ENCODE assay signal across 24 mouse cellular contexts in genomic region chr17:66561380-66561779, GRCm38 (mm10). TPM values are rescaled to one million over a fixed set of nuclear protein-coding genes. Genes with fewer than 3 reads are reported as not detected.
DNase-seq lines count a peak whose midpoint lies in the region; ATAC-seq and TF ChIP-seq lines count a peak whose summit lies in the region.
"Had no signal": no experiment of that assay in that cellular context is flagged by ENCODE, and none has a peak within 500 bp of the region (broad histone marks: within the 10 kb centered on the region; RNA-seq: fewer than 3 reads in every experiment).

No protein-coding gene starts in this region.

- TF ChIP-seq CTCF in heart, adult 2 months (IDR thresholded peaks at IDR 0.05): no peak
- no peak for TF ChIP-seq CTCF in intestine, postnatal 0 days (IDR thresholded peaks at IDR 0.05; ENCODE audit: low read depth)

- H3K4me2 ChIP-seq in intestine, postnatal 0 days (replicated peaks; ENCODE audit: low read depth): no peak overlapping the region
- H3K4me2 ChIP-seq in intestine, embryonic 16.5 days (ENCODE audit: low read depth, low read length): no peak overlapping the region
- H3K4me2 ChIP-seq in lung, embryonic 15.5 days: no peak overlapping the region
- H3K4me2 ChIP-seq: forebrain, embryonic 13.5 days; heart, embryonic 13.5 days; hindbrain, embryonic 15.5 days had no signal

- peak overlapping the region; percentile 26; the same call in 1 of the 2 replicates for H3K27ac ChIP-seq in heart, adult 2 months
- no peak overlapping the region for H3K27ac ChIP-seq in intestine, postnatal 0 days (ENCODE audit: low read depth, low read length)
- H3K27ac ChIP-seq in intestine, embryonic 16.5 days (ENCODE audit: low read length): no peak overlapping the region
- peak overlapping the region; percentile 59; the same call in 1 of the 2 replicates for H3K27ac ChIP-seq in lung, embryonic 15.5 days
- H3K27ac ChIP-seq: embryonic facial prominence, embryonic 10.5 days; forebrain, embryonic 13.5 days; heart, embryonic 13.5 days; hindbrain, embryonic 15.5 days had no signal

- no peaks in the 10 kb centered on the region for H3K9me3 ChIP-seq in intestine, postnatal 0 days (ENCODE audit: control insufficient read depth)
- H3K9me3 ChIP-seq in intestine, embryonic 16.5 days (ENCODE audit: control insufficient read depth, low read length): peaks cover 4% of the 10 kb centered on the region; the same call in 1 of the 2 replicates
- H3K9me3 ChIP-seq in lung, embryonic 15.5 days: no peaks in the 10 kb centered on the region
- H3K9me3 ChIP-seq: embryonic facial prominence, embryonic 10.5 days; forebrain, embryonic 13.5 days; heart, embryonic 13.5 days; hindbrain, embryonic 15.5 days had no signal

- WGBS in heart, adult 2 months: 25% methylated on average over 2 of the region's 2 CpGs
- WGBS in intestine, postnatal 0 days: 36% methylated on average over 2 of the region's 2 CpGs
- 58% methylated on average over 2 of the region's 2 CpGs for WGBS in intestine, embryonic 16.5 days
- 52% methylated on average over 2 of the region's 2 CpGs for WGBS in lung, embryonic 15.5 days

- no peak overlapping the region for H3K4me3 ChIP-seq in heart, adult 2 months
- no peak overlapping the region for H3K4me3 ChIP-seq in intestine, postnatal 0 days (ENCODE audit: low read depth, low read length)
- no peak overlapping the region for H3K4me3 ChIP-seq in intestine, embryonic 16.5 days (ENCODE audit: low read length)
- H3K4me3 ChIP-seq in lung, embryonic 15.5 days: no peak overlapping the region
- H3K4me3 ChIP-seq: embryonic facial prominence, embryonic 10.5 days; forebrain, embryonic 13.5 days; heart, embryonic 13.5 days; hindbrain, embryonic 15.5 days had no signal

- no peaks in the 10 kb centered on the region for H3K27me3 ChIP-seq in heart, adult 2 months (ENCODE audit: control insufficient read depth, insufficient read depth, low read length)
- H3K27me3 ChIP-seq in intestine, postnatal 0 days (replicated peaks; ENCODE audit: control insufficient read depth, insufficient read depth, low read length): no peaks in the 10 kb centered on the region
- no peaks in the 10 kb centered on the region for H3K27me3 ChIP-seq in intestine, embryonic 16.5 days (replicated peaks; ENCODE audit: control insufficient read depth, insufficient read depth, low read length)
- H3K27me3 ChIP-seq in lung, embryonic 15.5 days: no peaks in the 10 kb centered on the region
- H3K27me3 ChIP-seq: forebrain, embryonic 13.5 days; heart, embryonic 13.5 days; hindbrain, embryonic 15.5 days had no signal

- no peaks in the 10 kb centered on the region for H3K4me1 ChIP-seq in heart, adult 2 months (ENCODE audit: control insufficient read depth, insufficient read depth, low read length)
- no peaks in the 10 kb centered on the region for H3K4me1 ChIP-seq in intestine, postnatal 0 days (replicated peaks; ENCODE audit: control insufficient read depth, insufficient read depth, low read length)
- no peaks in the 10 kb centered on the region for H3K4me1 ChIP-seq in intestine, embryonic 16.5 days (ENCODE audit: control insufficient read depth, insufficient read depth, low read length)
- peaks cover 6% of the 10 kb centered on the region; the same call in 1 of the 2 replicates for H3K4me1 ChIP-seq in lung, embryonic 15.5 days
- H3K4me1 ChIP-seq: forebrain, embryonic 13.5 days; hindbrain, embryonic 15.5 days had no signal

- no peak for DNase-seq in heart, adult 2 months
- no peak for DNase-seq in heart, postnatal 25 days (ENCODE audit: low spot score)
- DNase-seq in lung, postnatal 25 days (ENCODE audit: low spot score): no peak
- peak; percentile 21 for DNase-seq in lung, postnatal 14 days
- no peak for DNase-seq in embryo, embryonic 9.5 days (ENCODE audit: extremely low spot score)
- DNase-seq: adrenal gland, postnatal 14 days; cerebellum, adult 11-12 months; cerebellum, adult 9-11 months; cerebellum, postnatal 36 days; forebrain, postnatal 0 days; gastrocnemius, postnatal 14 days; heart, postnatal 14 days had no signal

- TF ChIP-seq POLR2A in heart, adult 2 months (IDR thresholded peaks at IDR 0.05; ENCODE audit: insufficient read depth, low read depth, low read length): no peak

- no peak for TF ChIP-seq EP300 in heart, adult 2 months (IDR thresholded peaks at IDR 0.05; ENCODE audit: insufficient read depth, low read depth, low read length)

- H3K79me2 ChIP-seq in heart, adult 2 months (replicated peaks; ENCODE audit: control insufficient read depth, insufficient read depth, low read length): no peaks in the 10 kb centered on the region

- no peak overlapping the region for H3K9ac ChIP-seq in heart, adult 2 months (ENCODE audit: low read depth, low read length)
- no peak overlapping the region for H3K9ac ChIP-seq in intestine, postnatal 0 days (ENCODE audit: low read depth, low read length)
- no peak overlapping the region for H3K9ac ChIP-seq in intestine, embryonic 16.5 days (ENCODE audit: low read depth, low read length)
- H3K9ac ChIP-seq in lung, embryonic 15.5 days: no peak overlapping the region
- H3K9ac ChIP-seq: forebrain, embryonic 13.5 days; forebrain, postnatal 0 days; heart, embryonic 13.5 days; hindbrain, embryonic 15.5 days had no signal

- intact Hi-C loops in heart, adult 2 months (cut with DNase I): no loop called here
- intact Hi-C loops in heart, postnatal 25 days (cut with DNase I): no loop called here

- peak; percentile 53; the same call in 1 of the 2 replicates for ATAC-seq in intestine, postnatal 0 days
- no peak for ATAC-seq in intestine, embryonic 16.5 days
- ATAC-seq in lung, embryonic 15.5 days (ENCODE audit: borderline replicate concordance, extremely low read depth, low FRiP score, low TSS enrichment): no peak
- ATAC-seq: forebrain, embryonic 13.5 days; forebrain, postnatal 0 days had no signal

- H3K36me3 ChIP-seq in heart, adult 2 months (ENCODE audit: control insufficient read depth, insufficient read depth, low read length): no peaks in the 10 kb centered on the region
- peaks cover 3% of the 10 kb centered on the region; the same call in 1 of the 2 replicates for H3K36me3 ChIP-seq in intestine, postnatal 0 days (ENCODE audit: control insufficient read depth, insufficient read depth)
- no peaks in the 10 kb centered on the region for H3K36me3 ChIP-seq in intestine, embryonic 16.5 days (ENCODE audit: control insufficient read depth, insufficient read depth, low read length)
- H3K36me3 ChIP-seq in lung, embryonic 15.5 days: no peaks in the 10 kb centered on the region
- H3K36me3 ChIP-seq: embryonic facial prominence, embryonic 10.5 days; heart, embryonic 13.5 days; hindbrain, embryonic 15.5 days had no signal

RNA-seq across cellular contexts. Expression of gene Themis3, which starts 33.0 kb away (rescaled TPM):
- total RNA-seq in heart, adult 2 months (2021): not detected
- not detected in 2 replicates for polyA plus RNA-seq in heart, adult 2 months (2012; rRNA removed)
- under 1 TPM in 1 of 2 experiments, not detected in 1; 0.08 TPM for total RNA-seq in heart, postnatal 25 days (2021)
- polyA plus RNA-seq in intestine, postnatal 0 days (2015; fragmentation: Nextera tagmentation; extraction: Ambion mirVana): 25.7 and 30.6 TPM in 2 replicates
- polyA plus RNA-seq in intestine, embryonic 16.5 days (2015; fragmentation: Nextera tagmentation; extraction: Ambion mirVana): 4.5 and 9.1 TPM in 2 replicates
- polyA plus RNA-seq in lung, embryonic 15.5 days (2015; fragmentation: Nextera tagmentation; extraction: Ambion mirVana): 0.40 and 0.60 TPM in 2 replicates
- total RNA-seq: adrenal gland, postnatal 14 days; forebrain, postnatal 0 days; gastrocnemius, postnatal 14 days; heart, postnatal 14 days; MEL had no signal
- polyA plus RNA-seq: C2C12; embryonic facial prominence, embryonic 10.5 days; embryonic facial prominence, embryonic 14.5 days; forebrain, embryonic 13.5 days; forebrain, postnatal 0 days; gonadal fat pad, adult 2 months; heart, embryonic 13.5 days; hindbrain, embryonic 11.5 days had no signal

RNA-seq across cellular contexts. Expression of gene Rab12, which starts 41.9 kb away (rescaled TPM):
- 100 to 1,000 TPM; 206 to 238 TPM for total RNA-seq in heart, adult 2 months (2021)
- 79.7 and 140 TPM in 2 replicates for polyA plus RNA-seq in heart, adult 2 months (2012; rRNA removed)
- total RNA-seq in heart, postnatal 25 days (2021): 100 to 1,000 TPM; 206 to 221 TPM
- 20.1 and 21.5 TPM in 2 replicates for polyA plus RNA-seq in intestine, postnatal 0 days (2015; fragmentation: Nextera tagmentation; extraction: Ambion mirVana)
- 5.2 and 6.1 TPM in 2 replicates for polyA plus RNA-seq in intestine, embryonic 16.5 days (2015; fragmentation: Nextera tagmentation; extraction: Ambion mirVana)
- 57.8 and 58.9 TPM in 2 replicates for polyA plus RNA-seq in lung, embryonic 15.5 days (2015; fragmentation: Nextera tagmentation; extraction: Ambion mirVana)

Comparison
In these comparisons a context has a peak if more than half of its experiments do, and no peak if none do; other contexts are left out.
1. H3K27ac ChIP-seq: peak in heart, adult 2 months (single experiment) and lung, embryonic 15.5 days (single experiment); none in intestine, postnatal 0 days (single experiment) and intestine, embryonic 16.5 days (single experiment).